Mouse (Mus musculus): ENCODE measurements around the gene Zmiz1. TPM values are rescaled to one million over a fixed set of nuclear protein-coding genes. Genes with fewer than 3 reads are reported as not detected.

Zmiz1 gene
- polyA plus RNA-seq, 1 experiment from 2014 or later: 23.8 TPM

DNA sequence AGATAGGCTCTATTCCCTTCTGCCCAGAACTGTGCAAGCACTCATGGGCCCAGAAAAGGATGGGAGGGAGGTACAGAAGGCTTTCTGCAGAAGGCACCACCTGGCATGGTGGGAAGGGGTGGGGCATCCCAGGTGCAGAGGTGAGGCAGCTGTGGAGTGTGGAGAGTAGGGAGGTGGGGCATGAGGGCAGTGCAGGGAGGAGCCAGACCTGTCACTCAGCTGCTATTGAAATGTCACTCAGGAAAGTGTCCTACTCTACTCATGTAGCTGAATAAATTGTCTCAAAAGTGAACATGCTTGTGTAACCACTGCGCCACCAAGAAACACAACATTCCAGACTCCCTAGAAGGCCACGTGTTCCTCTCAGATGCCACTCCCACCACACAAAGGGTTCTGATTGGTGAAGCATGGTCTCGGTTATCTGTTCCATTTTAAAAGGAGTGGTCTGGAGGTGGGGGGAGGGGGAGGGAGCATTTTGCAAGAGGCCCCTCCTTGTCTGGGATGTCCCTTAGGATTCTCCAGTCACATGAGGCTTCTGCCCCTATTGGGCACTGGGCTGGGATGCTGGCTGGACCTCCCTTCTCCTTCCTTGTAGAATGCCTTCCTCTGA, 41.6 kb downstream of the Zmiz1 start:
- no peak for ATAC-seq (ENCODE audit: borderline replicate concordance, extremely low read depth, low FRiP score, low TSS enrichment)

DNA sequence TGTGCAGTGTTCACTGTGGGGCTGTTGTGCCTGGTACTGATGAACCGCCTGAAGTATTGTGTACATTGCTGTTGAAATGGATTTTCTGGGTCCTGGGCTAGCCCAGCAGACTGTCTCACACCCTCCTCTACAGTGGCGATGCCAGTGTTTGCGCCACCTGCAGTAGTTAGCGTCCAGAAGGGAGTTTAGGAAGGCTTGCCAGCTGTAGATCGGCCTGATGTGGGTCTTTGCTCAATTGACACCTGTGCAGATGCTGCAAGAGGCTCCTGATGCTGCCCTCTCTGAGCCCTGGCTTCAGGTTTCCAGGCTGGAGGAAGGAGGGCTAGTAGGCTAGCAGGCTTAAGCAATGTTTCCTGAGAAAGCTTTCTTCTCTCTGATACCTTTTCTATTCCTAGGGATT, 42.5 kb downstream of the Zmiz1 start:
- no peak overlapping the region for H3K4me2 ChIP-seq
- H3K9ac ChIP-seq: no peak overlapping the region
- ATAC-seq (ENCODE audit: borderline replicate concordance, extremely low read depth, low FRiP score, low TSS enrichment): no peak
- peaks cover 68% of the 10 kb centered on the region for H3K4me1 ChIP-seq
- H3K9me3 ChIP-seq: no peaks in the 10 kb centered on the region
- H3K36me3 ChIP-seq: 0 out of 2 replicates have a peak, but pooled peaks cover 4% of the 10 kb centered on the region
- no peaks in the 10 kb centered on the region for H3K27me3 ChIP-seq
- no peak overlapping the region for H3K27ac ChIP-seq
- no peak overlapping the region for H3K4me3 ChIP-seq
- WGBS: 76% methylated on average over 5 of the region's 5 CpGs

More for the DNA sequence above, 41.6 kb downstream of the Zmiz1 start:
- H3K27me3 ChIP-seq: no peaks in the 10 kb centered on the region
- WGBS: 39% methylated on average over 3 of the region's 3 CpGs
- H3K9me3 ChIP-seq: no peaks in the 10 kb centered on the region
- H3K36me3 ChIP-seq: 0 out of 2 replicates have a peak, but pooled peaks cover 4% of the 10 kb centered on the region
- H3K9ac ChIP-seq: no peak overlapping the region
- H3K4me3 ChIP-seq: no peak overlapping the region
- no peak overlapping the region for H3K4me2 ChIP-seq
- peaks cover 74% of the 10 kb centered on the region for H3K4me1 ChIP-seq
- 0 out of 2 replicates have a peak overlapping the region, but pooled peaks have one; percentile 1 for H3K27ac ChIP-seq

DNA sequence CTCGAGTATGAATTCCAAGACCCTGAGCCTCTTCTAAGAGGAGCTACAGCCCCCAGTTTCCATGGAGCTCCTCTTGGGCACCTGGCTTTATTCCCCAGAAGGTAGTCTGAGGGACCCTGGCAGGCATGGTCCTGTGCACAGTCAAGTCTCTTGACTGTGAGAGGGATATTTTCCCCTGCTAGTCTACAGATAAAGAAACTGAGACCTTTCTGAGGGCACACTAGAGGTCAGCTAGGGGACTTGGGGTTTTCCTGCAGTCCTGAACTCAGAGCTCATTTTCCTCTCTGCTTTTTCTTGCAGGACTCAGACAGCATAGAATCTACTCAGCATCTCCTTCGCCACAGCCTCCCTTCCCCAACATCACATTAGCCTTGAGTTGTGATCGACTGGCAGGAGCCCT, 43.4 kb downstream of the Zmiz1 start:
- Histone ChIP-seq H3K4me2 (no peak overlapping the region), H3K9me3 (no peaks in the 10 kb centered on the region), H3K36me3 (peaks cover 6% of the 10 kb centered on the region; the same call in 1 of the 2 replicates), H3K4me1 (peaks cover 59% of the 10 kb centered on the region), H3K4me3 (no peak overlapping the region), H3K27me3 (no peaks in the 10 kb centered on the region), H3K9ac (no peak overlapping the region), H3K27ac (no peak overlapping the region)
- no peak for ATAC-seq (ENCODE audit: borderline replicate concordance, extremely low read depth, low FRiP score, low TSS enrichment)
- WGBS: 77% methylated on average over 3 of the region's 3 CpGs

DNA sequence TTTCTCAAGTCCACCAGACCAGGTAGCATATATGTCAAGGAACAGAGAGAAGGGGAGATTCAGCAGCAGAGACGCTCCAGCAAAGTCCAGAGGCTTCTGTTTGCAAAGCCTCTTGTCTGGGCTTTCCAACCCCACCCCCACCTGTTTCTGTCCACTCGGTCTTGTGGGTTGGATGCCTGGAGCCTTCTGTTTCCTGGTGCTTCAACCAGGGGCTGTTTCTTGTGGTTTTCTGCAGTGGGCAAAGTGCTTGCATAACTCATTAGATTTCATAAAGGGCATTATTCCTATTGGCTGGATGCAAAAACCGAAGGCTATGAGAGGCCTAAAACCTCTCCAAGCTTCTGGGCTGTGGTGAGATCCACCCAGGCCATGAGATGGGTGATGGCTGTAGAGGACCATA, 45.3 kb downstream of the Zmiz1 start:
- Histone ChIP-seq H3K27me3 (no peaks in the 10 kb centered on the region), H3K9ac (no peak overlapping the region), H3K4me3 (no peak overlapping the region), H3K9me3 (no peaks in the 10 kb centered on the region), H3K27ac (peak overlapping the region; percentile 56), H3K4me2 (no peak overlapping the region), H3K36me3 (peaks cover 7% of the 10 kb centered on the region; the same call in 1 of the 2 replicates), H3K4me1 (peaks cover 47% of the 10 kb centered on the region)
- ATAC-seq (ENCODE audit: borderline replicate concordance, extremely low read depth, low FRiP score, low TSS enrichment): no peak
- WGBS: 61% methylated on average over 3 of the region's 3 CpGs

DNA sequence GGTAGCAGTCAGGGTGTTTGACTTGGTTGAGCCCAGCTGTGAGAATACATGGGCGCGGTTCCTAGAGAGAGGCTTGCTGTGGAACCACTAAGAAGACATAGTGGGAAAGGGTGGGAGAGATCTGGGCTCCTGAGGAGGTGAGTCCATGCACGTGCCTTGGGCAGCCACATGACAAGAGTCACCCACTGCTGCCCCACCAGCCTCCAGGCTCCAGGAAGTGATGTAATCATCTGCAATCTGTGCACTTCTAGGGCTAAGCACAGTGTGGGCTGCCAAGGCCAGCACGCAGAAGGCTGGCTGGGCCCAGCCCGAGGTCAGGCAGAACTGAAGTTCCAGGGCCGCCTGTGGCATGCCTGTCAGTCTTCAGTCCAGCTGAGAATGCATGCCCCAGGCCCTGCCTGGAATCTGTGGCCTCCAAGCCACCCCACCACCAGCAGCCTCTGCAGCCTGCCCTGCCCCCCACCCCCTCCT, 46.3 kb downstream of the Zmiz1 start:
- H3K27ac ChIP-seq: peak overlapping the region; percentile 56
- peaks cover 47% of the 10 kb centered on the region for H3K4me1 ChIP-seq
- no peaks in the 10 kb centered on the region for H3K27me3 ChIP-seq
- H3K4me3 ChIP-seq: no peak overlapping the region
- H3K4me2 ChIP-seq: no peak overlapping the region
- H3K9me3 ChIP-seq: no peaks in the 10 kb centered on the region
- no peak overlapping the region for H3K9ac ChIP-seq
- peaks cover 7% of the 10 kb centered on the region; the same call in 1 of the 2 replicates for H3K36me3 ChIP-seq
- ATAC-seq (ENCODE audit: borderline replicate concordance, extremely low read depth, low FRiP score, low TSS enrichment): no peak; the same call in 1 of the 2 replicates
- WGBS: 46% methylated on average over 6 of the region's 6 CpGs

DNA sequence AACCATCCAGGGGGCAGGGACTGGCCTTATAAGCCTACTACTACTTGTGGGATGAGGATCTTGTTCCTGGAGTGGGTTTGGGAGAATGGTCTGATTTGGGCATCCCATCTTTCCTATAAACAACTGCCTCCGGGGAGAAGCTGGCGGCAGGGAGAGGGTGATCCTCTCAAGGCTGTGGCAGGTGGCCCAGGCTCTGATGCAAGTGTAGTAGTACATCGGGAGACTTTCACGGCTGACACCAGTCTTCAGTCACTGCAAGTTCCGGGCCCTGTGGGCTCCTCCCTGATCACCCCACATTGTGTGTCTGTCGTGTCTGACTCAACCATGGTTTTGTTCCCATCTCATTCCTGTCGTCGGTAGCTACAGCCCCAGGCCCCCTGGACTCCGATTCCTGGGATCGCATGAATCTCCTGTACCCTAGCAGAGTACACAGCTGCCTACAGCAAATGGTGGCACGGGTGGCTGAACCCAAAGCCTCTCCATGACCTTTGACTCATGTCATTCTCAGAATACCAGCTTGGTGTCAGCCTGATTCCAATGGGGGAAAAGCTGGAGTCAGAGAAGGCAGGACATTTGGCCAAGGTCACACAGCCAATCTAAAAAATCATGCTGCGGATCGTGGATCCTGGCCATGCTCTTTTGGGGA, 49.2 kb downstream of the Zmiz1 start:
- Histone ChIP-seq H3K9ac (no peak overlapping the region), H3K4me3 (no peak overlapping the region), H3K4me2 (no peak overlapping the region), H3K36me3 (peaks cover 3% of the 10 kb centered on the region; the same call in 1 of the 2 replicates), H3K9me3 (no peaks in the 10 kb centered on the region), H3K4me1 (peaks cover 68% of the 10 kb centered on the region), H3K27ac (no peak overlapping the region), H3K27me3 (no peaks in the 10 kb centered on the region)
- WGBS: 84% methylated on average over 13 of the region's 13 CpGs
- ATAC-seq (ENCODE audit: borderline replicate concordance, extremely low read depth, low FRiP score, low TSS enrichment): no peak

DNA sequence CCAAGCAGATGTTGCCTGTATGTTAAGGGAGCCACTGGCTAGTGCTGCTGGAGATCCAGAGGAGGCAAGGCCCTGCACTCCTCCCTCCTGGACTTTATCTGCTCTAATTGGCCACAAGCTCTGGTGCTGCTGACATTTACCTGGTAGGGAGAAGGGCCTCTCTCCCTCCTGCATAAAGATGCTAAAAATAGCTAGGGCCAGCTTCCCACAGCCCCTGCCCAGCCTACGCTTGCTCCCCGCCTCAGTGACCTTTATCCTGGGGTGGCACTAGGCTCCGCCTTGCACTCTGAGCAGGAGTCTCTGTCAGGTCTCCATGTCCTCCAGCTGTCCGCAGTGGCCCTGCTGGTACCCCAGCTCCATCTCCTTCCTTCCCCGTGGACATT, 49.8 kb downstream of the Zmiz1 start:
- H3K9ac ChIP-seq: no peak overlapping the region
- no peak overlapping the region for H3K4me3 ChIP-seq
- H3K36me3 ChIP-seq: peaks cover 3% of the 10 kb centered on the region; the same call in 1 of the 2 replicates
- peak overlapping the region; percentile 15; the same call in 1 of the 2 replicates for H3K27ac ChIP-seq
- H3K4me1 ChIP-seq: peaks cover 71% of the 10 kb centered on the region
- ATAC-seq (ENCODE audit: borderline replicate concordance, extremely low read depth, low FRiP score, low TSS enrichment): no peak
- no peak overlapping the region for H3K4me2 ChIP-seq
- 85% methylated on average over 5 of the region's 5 CpGs for WGBS
- no peaks in the 10 kb centered on the region for H3K27me3 ChIP-seq
- no peaks in the 10 kb centered on the region for H3K9me3 ChIP-seq

DNA sequence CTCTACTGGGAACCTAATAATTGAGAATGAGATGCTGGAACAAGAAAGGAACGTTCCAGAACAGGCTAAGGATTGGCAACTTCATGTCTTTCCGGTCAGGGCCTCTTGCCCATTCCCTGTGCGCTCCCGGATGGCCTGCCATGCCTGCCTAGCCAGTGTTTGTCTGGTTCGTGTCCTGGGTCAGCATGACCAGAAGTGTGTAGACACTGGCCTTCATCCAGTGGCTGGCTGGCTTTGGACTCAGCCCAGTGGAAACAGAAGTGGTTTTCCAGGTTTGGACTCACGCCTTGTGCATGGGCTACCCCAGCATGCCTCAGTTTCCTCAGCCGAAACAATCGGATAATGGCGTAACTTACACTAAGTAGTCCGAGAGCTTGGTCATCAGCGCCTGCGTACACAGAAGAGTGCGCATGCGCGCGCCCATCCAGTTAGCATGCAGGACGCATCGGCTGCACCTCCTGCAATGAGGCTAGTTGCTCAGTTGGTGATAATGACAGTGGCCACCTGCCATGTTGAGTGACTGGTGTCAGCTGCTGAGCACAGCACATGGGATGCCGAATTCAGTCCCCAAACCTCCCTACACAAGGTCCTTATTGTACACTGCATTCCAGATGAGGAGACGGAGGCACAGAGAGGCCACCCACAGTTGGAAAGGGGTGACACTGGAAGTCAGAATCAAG, 50.6 kb downstream of the Zmiz1 start:
- H3K36me3 ChIP-seq: peaks cover 3% of the 10 kb centered on the region; the same call in 1 of the 2 replicates
- no peak; the same call in 1 of the 2 replicates for ATAC-seq (ENCODE audit: borderline replicate concordance, extremely low read depth, low FRiP score, low TSS enrichment)
- no peak overlapping the region for H3K4me3 ChIP-seq
- no peaks in the 10 kb centered on the region for H3K27me3 ChIP-seq
- H3K9me3 ChIP-seq: no peaks in the 10 kb centered on the region
- no peak overlapping the region for H3K9ac ChIP-seq
- WGBS: 69% methylated on average over 20 of the region's 20 CpGs
- H3K4me1 ChIP-seq: peaks cover 63% of the 10 kb centered on the region
- no peak overlapping the region for H3K4me2 ChIP-seq
- H3K27ac ChIP-seq: peak overlapping the region; percentile 15

DNA sequence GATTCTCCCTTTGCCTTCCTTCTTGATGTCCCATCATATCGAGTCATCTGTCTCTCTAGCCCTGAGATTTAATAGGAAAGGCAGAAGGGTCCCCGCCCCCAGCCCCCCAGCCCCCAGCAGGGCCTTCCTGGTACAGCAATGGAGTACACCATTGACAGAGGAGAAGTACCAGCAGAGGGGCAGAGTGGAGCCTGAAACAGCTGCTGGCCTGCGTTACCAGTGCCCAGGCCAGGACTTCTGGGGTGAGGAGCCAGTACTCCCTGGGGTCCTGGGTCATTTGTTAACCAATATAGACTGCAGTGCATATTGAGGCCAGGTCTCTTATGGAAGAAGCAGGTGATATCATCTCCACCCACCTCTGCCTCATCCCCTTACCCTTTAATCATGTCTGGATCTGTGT, 51.4 kb downstream of the Zmiz1 start:
- H3K4me1 ChIP-seq: peaks cover 63% of the 10 kb centered on the region
- no peaks in the 10 kb centered on the region for H3K9me3 ChIP-seq
- WGBS: 61% methylated on average over 3 of the region's 3 CpGs
- ATAC-seq (ENCODE audit: borderline replicate concordance, extremely low read depth, low FRiP score, low TSS enrichment): no peak
- H3K9ac ChIP-seq: no peak overlapping the region
- no peak overlapping the region for H3K4me3 ChIP-seq
- no peaks in the 10 kb centered on the region for H3K27me3 ChIP-seq
- peak overlapping the region; percentile 5; the same call in 1 of the 2 replicates for H3K27ac ChIP-seq
- peaks cover 3% of the 10 kb centered on the region; the same call in 1 of the 2 replicates for H3K36me3 ChIP-seq
- H3K4me2 ChIP-seq: no peak overlapping the region

DNA sequence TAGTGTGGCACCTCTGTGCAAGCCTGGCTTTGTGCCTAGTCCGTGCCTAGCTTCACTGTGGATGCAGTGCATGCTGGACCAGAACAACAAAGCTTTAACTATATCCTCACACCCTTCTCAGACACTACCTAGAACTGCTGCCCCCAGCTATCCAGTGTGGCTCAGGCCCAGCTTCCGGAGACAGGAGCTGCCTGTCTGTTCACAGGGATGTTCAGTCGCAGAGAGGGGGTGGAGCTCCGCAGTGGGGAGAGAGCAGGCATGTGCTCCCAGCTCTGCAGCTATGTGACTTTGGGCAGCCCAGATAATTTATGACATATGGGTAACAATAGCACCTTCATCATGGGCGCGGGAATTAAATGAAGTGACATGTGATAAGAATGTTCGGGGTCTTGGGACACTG, 52.0 kb downstream of the Zmiz1 start:
- no peak overlapping the region for H3K4me2 ChIP-seq
- H3K27ac ChIP-seq: no peak overlapping the region
- 35% methylated on average over 7 of the region's 7 CpGs for WGBS
- peaks cover 3% of the 10 kb centered on the region; the same call in 1 of the 2 replicates for H3K36me3 ChIP-seq
- no peak overlapping the region for H3K9ac ChIP-seq
- H3K27me3 ChIP-seq: no peaks in the 10 kb centered on the region
- ATAC-seq (ENCODE audit: borderline replicate concordance, extremely low read depth, low FRiP score, low TSS enrichment): no peak; the same call in 1 of the 2 replicates
- H3K4me3 ChIP-seq: no peak overlapping the region
- peaks cover 64% of the 10 kb centered on the region for H3K4me1 ChIP-seq
- no peaks in the 10 kb centered on the region for H3K9me3 ChIP-seq

DNA sequence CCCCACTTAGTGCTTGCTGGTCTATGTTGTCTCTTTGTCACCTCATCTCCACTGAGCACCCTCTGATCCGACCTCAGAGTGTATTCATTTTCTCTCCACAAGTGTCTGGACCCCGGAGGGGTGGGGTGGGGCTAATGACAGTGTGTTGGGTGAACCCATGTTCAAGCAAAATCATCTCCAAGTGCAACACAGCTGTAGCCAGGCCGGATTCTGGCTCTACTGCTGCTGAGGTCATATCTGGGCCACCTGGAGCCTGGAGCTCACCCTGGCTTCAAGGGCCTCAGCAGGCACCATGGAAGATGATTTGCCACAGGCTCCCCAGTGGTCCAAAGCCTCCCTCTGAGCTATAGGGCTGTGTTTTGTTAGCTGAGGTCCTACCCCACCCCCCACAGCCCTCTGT, 52.6 kb downstream of the Zmiz1 start:
- Histone ChIP-seq H3K27ac (peak overlapping the region; percentile 20; the same call in 1 of the 2 replicates), H3K4me2 (no peak overlapping the region), H3K36me3 (peaks cover 3% of the 10 kb centered on the region; the same call in 1 of the 2 replicates), H3K9me3 (no peaks in the 10 kb centered on the region), H3K4me3 (no peak overlapping the region), H3K9ac (no peak overlapping the region), H3K4me1 (peaks cover 70% of the 10 kb centered on the region), H3K27me3 (no peaks in the 10 kb centered on the region)
- no peak for ATAC-seq (ENCODE audit: borderline replicate concordance, extremely low read depth, low FRiP score, low TSS enrichment)
- WGBS: 20% methylated on average over 3 of the region's 3 CpGs

Data from lung, embryonic 15.5 days (tissue).